Mouse (Mus musculus): ENCODE data around the gene Mgat4e. TPM values are rescaled to one million over a fixed set of nuclear protein-coding genes. Genes with fewer than 3 reads are reported as not detected.

Gene Mgat4e
- total RNA-seq (2021) = not detected

DNA sequence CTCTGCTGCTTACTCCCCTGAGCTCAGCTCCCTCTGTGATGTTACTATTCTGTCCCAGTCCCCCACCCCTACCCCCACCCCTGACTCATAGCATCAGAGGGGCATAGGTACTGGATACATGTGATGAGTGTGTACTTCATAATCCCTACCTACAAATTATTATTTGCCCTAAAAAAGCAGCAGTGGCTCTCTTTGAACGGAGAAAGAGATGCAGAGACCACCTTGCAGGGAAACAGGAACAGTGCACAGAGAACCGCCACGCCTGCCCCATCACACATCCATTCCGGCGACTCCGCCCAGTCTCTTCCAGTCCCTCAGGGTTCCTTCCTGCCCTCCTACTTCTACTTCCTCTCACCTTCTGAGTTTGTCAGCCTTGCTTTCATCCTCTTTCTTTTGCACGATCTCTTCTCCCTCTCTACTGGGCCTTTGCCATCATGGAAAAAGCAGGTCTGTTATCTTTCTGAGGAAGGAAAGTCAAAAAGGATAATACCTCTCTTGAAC lies at the start of gene Mgat4e:
Mgat4e (minus strand) TSS at position 51 of the 501 bp plus-strand sequence.
- intact Hi-C loops (cut with DNase I) = no loop called here
- no peak for DNase-seq (ENCODE audit: low spot score in 2 of 2)

GRCm38 (mm10) chr1:134597339-134598054 lies 48.0 kb upstream of the Mgat4e start:
- intact Hi-C loops (cut with DNase I) = no loop called here
- no peak for DNase-seq (ENCODE audit: low spot score in 2 of 2)

- no peak for DNase-seq (ENCODE audit: low spot score in 2 of 2)
Measured at GRCm38 (mm10) chr1:134591773-134592172, 42.3 kb upstream of the Mgat4e start.

DNA sequence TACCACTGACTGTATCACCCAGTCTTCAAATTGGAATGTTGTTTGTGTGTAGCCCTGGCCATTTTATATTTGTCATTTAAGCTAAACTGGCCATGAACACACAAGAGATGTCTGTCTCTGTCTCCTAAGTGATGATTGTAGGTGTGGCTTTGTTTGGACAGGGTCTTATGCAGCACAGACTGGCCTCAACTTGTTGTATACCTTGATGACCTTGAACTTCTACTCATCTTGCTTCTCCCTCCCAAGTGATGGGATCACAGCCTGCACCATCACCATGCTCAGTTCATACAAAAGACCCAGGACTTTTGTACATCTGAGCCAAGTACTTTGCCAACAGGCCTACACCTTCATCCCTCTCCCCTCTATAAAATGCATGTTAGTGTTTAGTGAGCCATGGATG lies 40.2 kb upstream of the Mgat4e start:
- DNase-seq (ENCODE audit: low spot score in 2 of 2) = no peak
- intact Hi-C loops (cut with DNase I) = loop anchor here (5.0 kb wide), 1 partner anchor 72 kb away; no protein-coding TSS in a partner anchor

More at GRCm38 (mm10) chr1:134591773-134592172, 42.3 kb upstream of the Mgat4e start:
- intact Hi-C loops (cut with DNase I) = no loop called here

DNA sequence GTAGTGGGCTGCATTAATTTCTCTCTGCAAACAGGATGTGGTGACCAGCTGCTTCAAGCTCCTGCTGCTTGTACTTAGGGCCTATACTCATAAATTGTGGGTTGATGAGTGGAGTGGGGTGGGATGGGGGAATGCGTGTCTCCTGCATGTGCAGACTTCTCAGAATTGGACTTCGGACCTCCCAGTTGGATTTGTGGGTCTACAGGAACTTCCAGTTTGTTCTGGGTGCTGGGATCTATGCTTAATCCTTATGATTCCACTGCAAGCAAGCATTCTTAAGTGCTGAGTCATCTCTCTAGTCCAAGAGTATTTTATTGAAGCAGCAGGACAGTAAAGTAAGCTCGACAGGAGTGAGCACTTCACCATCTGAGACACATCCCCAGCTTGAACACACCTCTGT lies 34.1 kb upstream of the Mgat4e start:
- no peak for DNase-seq (ENCODE audit: low spot score in 2 of 2)
- intact Hi-C loops (cut with DNase I) = no loop called here

DNA sequence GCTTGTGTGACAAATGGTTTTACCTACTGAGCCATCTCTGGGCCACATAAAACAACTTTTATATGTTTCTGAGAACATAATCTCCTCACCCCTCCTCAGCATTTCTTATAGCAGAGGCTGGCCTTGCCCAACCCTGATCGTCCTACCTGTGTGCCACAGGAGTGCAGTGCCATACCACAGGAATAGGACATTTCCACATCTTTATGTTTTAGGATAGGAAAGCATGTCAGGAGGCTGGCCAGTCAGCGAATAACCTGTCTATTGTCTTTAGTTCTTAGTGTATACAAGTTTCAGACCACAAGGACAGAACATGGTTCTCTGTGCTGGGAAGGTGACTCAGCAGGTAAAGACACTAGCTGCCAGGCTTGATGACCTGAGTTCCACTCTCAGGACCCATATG lies 31.3 kb upstream of the Mgat4e start:
- intact Hi-C loops (cut with DNase I) = no loop called here
- DNase-seq (ENCODE audit: low spot score in 2 of 2) = no peak

- intact Hi-C loops (cut with DNase I) = no loop called here
- DNase-seq (ENCODE audit: low spot score in 2 of 2) = no peak
Measured at GRCm38 (mm10) chr1:134577384-134578120, 28.1 kb upstream of the Mgat4e start.

DNA sequence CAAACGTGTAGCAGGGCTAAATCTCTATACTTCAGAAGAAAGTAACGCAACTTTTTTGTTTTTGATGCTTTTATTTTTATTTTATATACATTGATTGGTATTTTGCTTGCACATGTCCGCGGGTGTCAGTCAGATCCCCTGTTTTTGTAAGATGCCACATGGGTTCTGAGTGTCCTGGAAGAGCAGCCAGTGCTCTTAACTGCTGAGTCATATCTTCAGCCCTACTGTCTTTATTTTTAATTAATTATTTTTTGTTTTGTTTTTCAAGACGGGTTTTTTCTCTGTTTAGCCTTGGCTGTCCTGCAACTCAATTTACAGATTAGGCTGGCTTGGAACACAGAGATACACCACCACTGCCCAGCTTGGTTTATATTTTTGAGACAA lies 24.4 kb upstream of the Mgat4e start:
- no peak for DNase-seq (ENCODE audit: low spot score in 2 of 2)
- intact Hi-C loops (cut with DNase I) = no loop called here

DNA sequence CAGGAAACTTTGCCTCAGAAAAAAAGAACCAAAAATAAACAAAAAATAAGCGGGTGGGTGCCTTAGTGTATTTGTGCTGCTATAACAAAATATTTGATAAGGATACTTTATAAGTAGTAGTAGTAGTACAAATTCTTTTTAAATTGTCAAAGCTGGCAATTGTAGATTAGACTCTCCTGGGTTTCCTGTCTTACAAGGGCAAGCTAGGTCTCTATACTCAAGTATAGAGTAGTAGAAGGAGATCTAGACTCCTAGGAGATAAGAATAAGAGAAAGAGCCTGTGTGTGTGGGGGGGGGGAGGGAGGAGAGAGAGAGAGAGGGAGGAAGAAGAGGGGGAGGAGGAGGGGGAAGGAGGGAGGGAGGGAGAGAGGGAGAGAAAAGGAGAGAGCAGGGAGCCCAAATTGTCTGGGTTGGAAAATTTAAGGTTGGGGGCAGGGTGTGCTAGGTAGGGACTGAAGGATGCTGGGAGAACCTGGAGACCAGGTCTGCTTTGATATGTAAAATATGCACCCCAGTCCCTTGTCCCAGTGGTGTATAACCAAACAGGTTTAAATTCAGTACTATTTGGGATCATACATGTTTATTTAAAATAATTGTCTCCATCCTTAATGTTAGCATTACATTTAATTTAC lies 23.9 kb upstream of the Mgat4e start:
- DNase-seq (ENCODE audit: low spot score in 2 of 2) = no peak
- intact Hi-C loops (cut with DNase I) = no loop called here

DNA sequence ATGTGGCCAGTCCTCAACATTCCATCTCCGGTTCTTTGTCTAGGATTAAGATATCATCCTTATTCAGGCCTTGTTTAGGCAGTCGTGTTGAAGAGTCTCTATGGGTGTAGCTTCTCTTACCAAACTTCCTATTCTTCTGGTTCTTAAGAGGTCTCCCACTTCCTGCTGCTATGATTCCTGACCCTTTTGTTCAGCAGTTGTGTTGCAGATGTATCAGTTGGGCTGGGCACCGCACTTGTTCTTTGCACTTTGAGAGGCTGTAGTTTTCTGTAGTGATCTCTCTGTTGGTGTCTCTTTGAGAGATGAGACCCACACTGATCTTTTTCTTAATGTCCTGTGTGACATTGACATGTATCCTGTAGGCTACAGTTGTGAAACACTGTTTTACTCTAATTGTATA lies 21.1 kb upstream of the Mgat4e start:
- DNase-seq (ENCODE audit: low spot score in 2 of 2) = no peak
- intact Hi-C loops (cut with DNase I) = no loop called here

- intact Hi-C loops (cut with DNase I) = no loop called here
- no peak for DNase-seq (ENCODE audit: low spot score in 2 of 2)
Measured at GRCm38 (mm10) chr1:134570171-134570570, 20.7 kb upstream of the Mgat4e start.

DNA sequence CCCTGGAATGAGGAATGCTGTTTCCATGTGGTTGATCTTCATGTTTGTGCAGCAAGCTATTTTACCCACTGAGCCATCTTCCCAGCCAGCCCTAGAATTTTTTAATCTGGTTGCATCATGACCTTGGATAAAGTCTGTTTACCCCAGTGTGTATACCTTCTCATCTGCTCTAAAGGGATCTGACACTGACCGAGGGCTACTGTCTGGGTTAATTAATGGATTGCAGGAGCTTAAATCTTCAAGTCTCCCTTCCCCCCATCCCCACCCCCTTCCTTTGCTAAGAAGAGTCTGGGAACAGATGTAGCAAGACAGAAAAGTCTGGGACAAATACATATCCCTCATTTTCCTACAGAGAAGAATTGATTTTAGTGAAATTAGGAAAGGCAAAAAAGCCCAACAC lies 18.0 kb upstream of the Mgat4e start:
- no peak for DNase-seq (ENCODE audit: low spot score in 2 of 2)
- intact Hi-C loops (cut with DNase I) = no loop called here

DNA sequence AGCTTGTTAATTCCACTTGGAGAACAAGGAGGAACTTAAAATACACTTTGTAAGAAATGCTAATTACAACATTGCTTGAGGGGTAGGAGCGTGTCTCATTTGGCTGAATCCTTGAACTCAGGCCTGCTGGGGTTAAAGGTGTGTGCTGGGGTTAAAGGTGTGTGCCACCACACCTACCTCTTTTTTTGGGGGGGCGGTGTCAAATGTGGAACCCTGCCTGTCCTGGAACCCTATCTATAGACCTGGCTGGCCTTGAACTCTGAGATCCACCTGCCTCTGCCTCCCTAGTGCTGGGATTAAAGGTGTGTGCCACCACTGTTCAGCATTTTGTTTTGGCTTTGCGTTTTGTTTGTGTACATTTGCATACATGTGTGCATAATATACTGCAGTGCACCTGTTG lies 14.2 kb upstream of the Mgat4e start:
- no peak for DNase-seq (ENCODE audit: low spot score in 2 of 2)
- intact Hi-C loops (cut with DNase I) = no loop called here

DNA sequence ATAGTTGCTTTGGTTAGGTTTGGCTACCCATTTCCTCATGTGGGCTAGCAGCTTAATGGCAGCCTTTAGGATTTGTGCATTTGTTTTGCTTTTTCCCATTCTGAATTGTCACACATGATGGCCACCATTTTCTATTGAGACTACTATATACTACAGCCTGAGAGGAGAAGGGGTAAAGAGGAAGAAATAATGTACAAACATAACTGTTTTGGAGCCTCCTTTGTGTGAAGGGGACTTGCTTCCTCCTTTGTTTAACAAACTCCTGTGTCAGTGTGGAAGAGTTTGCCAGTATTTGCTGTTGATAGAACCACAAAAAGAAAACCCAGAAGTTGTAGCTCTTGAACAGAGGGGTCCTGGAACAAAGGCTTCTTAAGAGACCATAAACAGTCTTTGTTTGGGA lies 13.0 kb upstream of the Mgat4e start:
- DNase-seq (ENCODE audit: low spot score in 2 of 2) = no peak

DNA sequence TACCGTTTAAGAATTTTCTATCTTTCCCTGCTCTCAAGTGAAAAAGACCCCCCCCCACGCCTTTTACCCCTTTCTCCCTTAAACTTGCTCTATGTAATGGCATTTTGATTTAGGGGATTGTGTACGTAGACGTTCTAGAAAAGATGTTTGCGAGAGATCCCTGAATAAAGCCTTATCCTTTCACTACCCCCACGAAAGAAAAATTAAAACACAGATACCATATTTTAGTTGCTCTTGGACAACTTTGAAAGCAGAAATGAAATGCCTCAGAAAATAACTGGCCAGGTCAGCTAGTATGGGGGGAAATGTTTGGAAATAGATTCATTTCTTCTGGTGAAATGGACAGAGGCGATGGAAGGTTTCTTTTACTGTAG lies 12.3 kb upstream of the Mgat4e start:
- intact Hi-C loops (cut with DNase I) = no loop called here
- DNase-seq (ENCODE audit: low spot score in 2 of 2) = no peak

More for the DNA sequence above, 13.0 kb upstream of the Mgat4e start:
- intact Hi-C loops (cut with DNase I) = no loop called here

DNA sequence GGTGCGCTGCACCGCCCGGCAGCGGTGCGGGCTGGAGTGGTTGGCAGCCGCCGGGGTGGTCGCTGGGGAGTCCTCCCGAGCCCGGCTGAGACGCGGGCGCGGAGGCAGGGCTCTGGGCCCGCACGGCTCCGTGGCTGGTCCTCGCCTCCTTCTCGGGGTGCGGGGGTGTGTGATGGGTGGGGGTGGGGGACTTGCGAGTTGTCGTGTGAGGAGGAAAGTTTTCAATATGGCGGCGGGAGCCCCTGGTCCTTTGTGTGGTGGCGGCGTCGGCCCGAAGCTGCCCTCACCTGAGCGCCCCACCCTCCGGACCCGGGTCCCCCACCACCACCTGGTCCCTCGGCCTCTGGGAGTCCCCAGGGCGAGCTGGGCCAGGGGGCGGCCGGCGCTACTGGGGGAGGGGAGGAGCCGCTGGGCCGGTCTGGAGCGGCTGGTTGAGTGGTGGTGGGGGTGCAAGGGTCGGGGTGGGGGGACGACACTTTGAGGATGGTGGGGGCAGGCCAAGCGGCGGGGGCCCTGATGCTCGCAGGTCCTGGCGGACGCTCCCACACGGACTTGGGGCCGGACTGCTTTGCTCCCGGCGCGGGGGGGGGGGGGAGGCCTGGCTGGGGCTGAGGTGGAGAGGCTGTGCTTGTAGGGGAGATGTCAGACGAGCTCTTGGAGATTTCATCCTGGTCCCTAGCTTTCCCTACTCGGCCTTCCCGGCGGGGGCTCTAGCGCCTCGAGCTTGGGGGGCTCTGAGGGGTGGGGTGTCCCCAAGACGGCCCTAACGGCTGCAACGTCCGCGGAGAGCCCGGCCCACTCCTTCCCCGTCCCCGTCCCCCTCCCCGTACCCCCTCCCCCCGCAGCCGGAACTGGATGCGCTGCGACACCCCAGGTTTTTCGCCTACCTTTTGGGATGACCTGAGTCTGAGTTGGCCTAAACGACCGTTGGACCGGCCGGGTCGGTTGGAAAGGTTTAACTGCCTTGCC lies 11.6 kb upstream of the Mgat4e start:
- DNase-seq (ENCODE audit: low spot score in 2 of 2) = peak; percentile 24 to 29
- intact Hi-C loops (cut with DNase I) = no loop called here

DNA sequence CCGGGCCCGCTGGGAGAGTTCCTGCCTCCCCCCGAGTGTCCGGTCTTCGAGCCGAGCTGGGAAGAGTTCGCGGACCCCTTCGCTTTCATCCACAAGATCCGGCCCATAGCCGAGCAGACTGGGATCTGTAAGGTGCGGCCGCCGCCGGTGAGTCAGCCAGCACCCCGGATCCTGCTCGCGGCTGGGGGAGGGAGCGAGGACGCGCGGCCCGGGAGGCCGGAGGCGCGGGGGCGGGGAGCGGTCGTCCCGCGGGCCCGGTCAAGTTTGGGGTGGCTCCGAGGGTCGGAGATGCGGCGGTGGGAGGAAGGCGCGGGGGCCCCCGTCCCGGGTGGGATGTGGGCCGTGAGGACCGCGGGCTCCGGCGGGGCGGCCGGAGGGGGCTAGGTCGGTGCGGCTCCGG lies 10.9 kb upstream of the Mgat4e start:
- intact Hi-C loops (cut with DNase I) = no loop called here
- peak; percentile 42 to 51 for DNase-seq (ENCODE audit: low spot score in 2 of 2)

GRCm38 (mm10) chr1:134559976-134560375 lies 10.5 kb upstream of the Mgat4e start, which contains the start of gene Kdm5b:
Gene Kdm5b, plus strand, starts transcription at chr1:134560171.
- DNase-seq (ENCODE audit: low spot score in 2 of 2) = peak; percentile 87 to 88
- intact Hi-C loops (cut with DNase I) = no loop called here

GRCm38 (mm10) chr1:134559226-134559625 lies 9.7 kb upstream of the Mgat4e start:
- intact Hi-C loops (cut with DNase I) = no loop called here
- DNase-seq (ENCODE audit: low spot score in 2 of 2) = no peak

Measured in left cerebral cortex, postnatal 25 days (tissue).